Mouse (Mus musculus): ENCODE results near the gene Uqcrc1. TPM values are rescaled to one million over a fixed set of nuclear protein-coding genes. Genes with fewer than 3 reads are reported as not detected.

Uqcrc1 gene
- total RNA-seq, 1 experiment: 354 TPM

DNA sequence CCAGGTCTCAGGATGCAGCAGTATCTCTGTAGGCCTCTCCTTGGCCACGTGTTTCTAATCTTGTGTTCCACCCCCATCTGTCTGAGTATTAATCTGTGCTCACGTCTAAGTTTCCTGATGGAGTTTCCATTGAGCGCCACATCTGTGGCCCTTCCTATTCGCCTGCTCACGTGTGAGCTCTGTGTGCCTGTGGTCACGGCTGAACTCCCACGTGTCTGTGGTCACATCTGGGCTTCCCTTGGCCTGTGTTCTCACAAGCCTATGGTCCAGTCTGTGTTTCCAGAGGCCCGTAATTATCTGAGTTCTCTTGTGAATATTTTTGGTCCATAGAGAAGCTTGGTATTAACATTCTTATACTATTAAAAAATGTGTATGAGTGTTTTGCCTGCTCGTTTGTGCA is 40.0 kb downstream of the Uqcrc1 start:
- in situ Hi-C loops (cut with MboI; ENCODE audit: low sequenced_read_pairs in 2 of 2, unreplicated experiment in 2 of 2): no loop called here
- DNase-seq (ENCODE audit: low read depth, low spot score): no peak
- no peaks in the 10 kb centered on the region for H3K36me3 ChIP-seq (ENCODE audit: control insufficient read depth, insufficient read depth, low read length, poor library complexity, severe bottlenecking)
- TF ChIP-seq CHD2 (IDR thresholded peaks at IDR 0.05; ENCODE audit: low read depth, low read length): no peak
- TF ChIP-seq ZC3H11A (IDR thresholded peaks at IDR 0.05; ENCODE audit: borderline replicate concordance, low read depth, low read length): no peak
- TF ChIP-seq HCFC1 (IDR thresholded peaks at IDR 0.05; ENCODE audit: borderline replicate concordance, insufficient read depth, low read length): no peak
- TF ChIP-seq ZNF384 (IDR thresholded peaks at IDR 0.05; ENCODE audit: low read depth, low read length): no peak
- no peak for TF ChIP-seq MAFK (IDR thresholded peaks at IDR 0.05; ENCODE audit: insufficient read depth, low read depth, low read length)
- no peaks in the 10 kb centered on the region; a peak in 1 of 4 replicates for H3K4me1 ChIP-seq (ENCODE audit: control insufficient read depth in 2 of 2, insufficient read depth in 2 of 2, low read length in 2 of 2, poor library complexity in 1 of 2)
- H3K27ac ChIP-seq (ENCODE audit: insufficient read depth, low read depth, low read length, poor library complexity, severe bottlenecking): no peak overlapping the region
- H3K4me3 ChIP-seq (ENCODE audit: insufficient read depth in 1 of 2, low read depth in 1 of 2, low read length in 2 of 2, poor library complexity in 1 of 2, severe bottlenecking in 1 of 2): no peak overlapping the region
- no peak overlapping the region for H3K9ac ChIP-seq (ENCODE audit: insufficient read depth, low read depth, low read length, poor library complexity, severe bottlenecking)
- no peaks in the 10 kb centered on the region for H3K9me3 ChIP-seq (ENCODE audit: control insufficient read depth, insufficient read depth, low read depth, low read length)

DNA sequence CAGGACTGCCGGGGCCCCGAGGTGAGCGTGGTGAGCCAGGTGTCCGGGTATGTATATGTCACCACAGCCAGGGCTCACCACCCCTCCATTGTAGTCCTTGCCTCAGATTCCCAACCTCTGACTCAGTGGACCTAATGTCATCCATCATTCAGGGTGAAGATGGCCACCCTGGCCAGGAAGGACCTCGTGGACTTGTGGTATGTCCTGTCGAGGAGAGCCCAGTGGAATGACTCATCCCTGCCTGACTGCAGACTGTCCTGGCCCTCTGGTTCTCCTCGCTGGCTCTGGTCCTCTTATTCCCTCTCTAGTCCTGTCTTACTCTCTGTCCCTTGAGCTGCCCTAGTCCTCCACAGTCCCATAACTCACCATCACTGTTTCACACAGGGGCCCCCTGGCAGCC is 41.5 kb downstream of the Uqcrc1 start:
- Histone ChIP-seq H3K27ac (ENCODE audit: insufficient read depth, low read depth, low read length, poor library complexity, severe bottlenecking) (no peak overlapping the region), H3K36me3 (ENCODE audit: control insufficient read depth, insufficient read depth, low read length, poor library complexity, severe bottlenecking) (no peaks in the 10 kb centered on the region), H3K9ac (ENCODE audit: insufficient read depth, low read depth, low read length, poor library complexity, severe bottlenecking) (no peak overlapping the region), H3K4me3 (ENCODE audit: insufficient read depth in 1 of 2, low read depth in 1 of 2, low read length in 2 of 2, poor library complexity in 1 of 2, severe bottlenecking in 1 of 2) (no peak overlapping the region), H3K4me1 (ENCODE audit: control insufficient read depth in 2 of 2, insufficient read depth in 2 of 2, low read length in 2 of 2, poor library complexity in 1 of 2) (no peaks in the 10 kb centered on the region; a peak in 1 of 4 replicates), H3K9me3 (ENCODE audit: control insufficient read depth, insufficient read depth, low read depth, low read length) (no peaks in the 10 kb centered on the region)
- TF ChIP-seq ZC3H11A (IDR thresholded peaks at IDR 0.05; ENCODE audit: borderline replicate concordance, low read depth, low read length): no peak
- TF ChIP-seq HCFC1 (IDR thresholded peaks at IDR 0.05; ENCODE audit: borderline replicate concordance, insufficient read depth, low read length): no peak
- no peak for TF ChIP-seq CHD2 (IDR thresholded peaks at IDR 0.05; ENCODE audit: low read depth, low read length)
- TF ChIP-seq MAFK (IDR thresholded peaks at IDR 0.05; ENCODE audit: insufficient read depth, low read depth, low read length): no peak
- TF ChIP-seq ZNF384 (IDR thresholded peaks at IDR 0.05; ENCODE audit: low read depth, low read length): no peak
- in situ Hi-C loops (cut with MboI; ENCODE audit: low sequenced_read_pairs in 2 of 2, unreplicated experiment in 2 of 2): no loop called here
- no peak for DNase-seq (ENCODE audit: low read depth, low spot score)

DNA sequence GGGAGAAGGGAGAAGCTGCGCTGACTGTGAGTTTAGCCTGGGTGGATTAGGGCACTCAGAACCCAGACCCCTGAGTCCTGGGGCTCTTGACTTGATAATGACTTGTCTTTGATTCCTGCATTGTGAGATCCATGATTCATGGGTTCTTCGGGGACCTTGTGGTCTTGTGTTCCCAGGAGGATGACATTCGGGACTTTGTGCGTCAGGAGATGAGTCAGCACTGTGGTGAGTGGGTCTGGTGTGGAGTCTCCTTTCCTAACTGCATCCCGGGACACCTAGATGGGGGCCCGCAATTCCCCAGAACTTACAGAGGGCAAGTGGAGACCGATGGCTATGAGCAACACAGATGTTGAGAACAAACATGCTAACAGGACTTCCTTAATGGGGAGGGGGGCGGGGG is 46.1 kb downstream of the Uqcrc1 start:
- no peak for TF ChIP-seq CHD2 (IDR thresholded peaks at IDR 0.05; ENCODE audit: low read depth, low read length)
- no peak overlapping the region for H3K9ac ChIP-seq (ENCODE audit: insufficient read depth, low read depth, low read length, poor library complexity, severe bottlenecking)
- no peak overlapping the region for H3K27ac ChIP-seq (ENCODE audit: insufficient read depth, low read depth, low read length, poor library complexity, severe bottlenecking)
- H3K9me3 ChIP-seq (ENCODE audit: control insufficient read depth, insufficient read depth, low read depth, low read length): no peaks in the 10 kb centered on the region
- H3K4me3 ChIP-seq (ENCODE audit: insufficient read depth in 1 of 2, low read depth in 1 of 2, low read length in 2 of 2, poor library complexity in 1 of 2, severe bottlenecking in 1 of 2): no peak overlapping the region
- DNase-seq (ENCODE audit: low read depth, low spot score): no peak
- H3K4me1 ChIP-seq (ENCODE audit: control insufficient read depth in 2 of 2, insufficient read depth in 2 of 2, low read length in 2 of 2, poor library complexity in 1 of 2): peaks cover 0 to 2% of the 10 kb centered on the region in 2 experiments; a peak in 1 of 4 replicates
- H3K36me3 ChIP-seq (ENCODE audit: control insufficient read depth, insufficient read depth, low read length, poor library complexity, severe bottlenecking): no peaks in the 10 kb centered on the region
- in situ Hi-C loops (cut with MboI; ENCODE audit: low sequenced_read_pairs in 2 of 2, unreplicated experiment in 2 of 2): no loop called here

DNA sequence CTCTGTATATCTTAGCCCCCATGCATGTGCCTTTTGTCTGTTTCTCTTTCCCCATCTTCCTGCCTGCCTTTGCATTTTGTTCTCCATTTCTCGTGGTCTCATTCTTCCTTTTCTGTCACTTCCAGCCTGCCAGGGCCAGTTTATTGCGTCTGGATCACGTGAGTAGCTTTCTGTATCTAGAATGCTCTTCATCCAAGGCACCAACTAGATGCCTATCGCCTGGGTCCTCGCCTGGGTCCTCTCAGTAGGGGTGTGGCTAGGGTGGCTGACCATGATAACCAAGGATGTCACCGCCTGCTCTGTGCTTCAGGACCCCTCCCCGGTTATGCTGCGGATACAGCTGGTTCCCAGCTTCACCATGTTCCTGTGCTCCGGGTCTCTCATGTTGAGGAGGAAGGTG is 46.8 kb downstream of the Uqcrc1 start:
- no peaks in the 10 kb centered on the region for H3K9me3 ChIP-seq (ENCODE audit: control insufficient read depth, insufficient read depth, low read depth, low read length)
- H3K4me3 ChIP-seq (ENCODE audit: insufficient read depth in 1 of 2, low read depth in 1 of 2, low read length in 2 of 2, poor library complexity in 1 of 2, severe bottlenecking in 1 of 2): no peak overlapping the region
- peaks cover 3 to 9% of the 10 kb centered on the region in 2 experiments; a peak in 3 of 4 replicates for H3K4me1 ChIP-seq (ENCODE audit: control insufficient read depth in 2 of 2, insufficient read depth in 2 of 2, low read length in 2 of 2, poor library complexity in 1 of 2)
- no peak overlapping the region for H3K9ac ChIP-seq (ENCODE audit: insufficient read depth, low read depth, low read length, poor library complexity, severe bottlenecking)
- in situ Hi-C loops (cut with MboI; ENCODE audit: low sequenced_read_pairs in 2 of 2, unreplicated experiment in 2 of 2): no loop called here
- no peaks in the 10 kb centered on the region for H3K36me3 ChIP-seq (ENCODE audit: control insufficient read depth, insufficient read depth, low read length, poor library complexity, severe bottlenecking)
- TF ChIP-seq ZC3H11A (IDR thresholded peaks at IDR 0.05; ENCODE audit: borderline replicate concordance, low read depth, low read length) (no peak), CHD2 (IDR thresholded peaks at IDR 0.05; ENCODE audit: low read depth, low read length) (no peak), HCFC1 (IDR thresholded peaks at IDR 0.05; ENCODE audit: borderline replicate concordance, insufficient read depth, low read length) (no peak), ZNF384 (IDR thresholded peaks at IDR 0.05; ENCODE audit: low read depth, low read length) (no peak), MAFK (IDR thresholded peaks at IDR 0.05; ENCODE audit: insufficient read depth, low read depth, low read length) (no peak)
- H3K27ac ChIP-seq (ENCODE audit: insufficient read depth, low read depth, low read length, poor library complexity, severe bottlenecking): no peak overlapping the region
- no peak for DNase-seq (ENCODE audit: low read depth, low spot score)

DNA sequence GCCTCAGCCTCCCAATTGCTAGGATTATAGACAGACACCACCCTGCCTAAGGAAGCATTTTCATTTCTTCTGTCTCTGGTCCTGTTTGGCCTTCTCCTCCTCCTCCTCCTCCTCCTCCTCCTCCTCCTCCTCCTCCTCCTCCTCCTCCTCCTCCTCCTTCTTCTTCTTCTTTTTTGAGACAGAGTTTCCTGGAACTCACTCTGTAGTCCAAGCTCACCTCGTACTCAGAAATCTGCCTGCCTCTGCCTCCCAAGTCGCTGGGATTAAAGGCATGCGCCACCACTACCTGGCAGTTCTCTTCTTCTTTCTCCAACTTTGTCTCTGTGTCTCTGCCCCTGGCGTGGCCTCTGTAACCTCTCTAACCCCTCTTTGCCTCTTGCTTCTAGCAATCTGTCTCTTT is 49.3 kb downstream of the Uqcrc1 start, which contains the start of gene Ucn2:
TSS of gene Ucn2 (plus strand) at position 301 of the 400 bp plus-strand sequence.
- DNase-seq (ENCODE audit: low read depth, low spot score): no peak
- H3K9me3 ChIP-seq (ENCODE audit: control insufficient read depth, insufficient read depth, low read depth, low read length): no peaks in the 10 kb centered on the region
- no peak within 1 kb of the TSS for H3K9ac ChIP-seq (ENCODE audit: insufficient read depth, low read depth, low read length, poor library complexity, severe bottlenecking)
- H3K4me1 ChIP-seq (ENCODE audit: control insufficient read depth in 2 of 2, insufficient read depth in 2 of 2, low read length in 2 of 2, poor library complexity in 1 of 2): peaks cover 3 to 13% of the 10 kb centered on the region in 2 experiments; a peak in 3 of 4 replicates
- no peak within 1 kb of the TSS for H3K27ac ChIP-seq (ENCODE audit: insufficient read depth, low read depth, low read length, poor library complexity, severe bottlenecking)
- TF ChIP-seq ZNF384 (IDR thresholded peaks at IDR 0.05; ENCODE audit: low read depth, low read length) (no peak), CHD2 (IDR thresholded peaks at IDR 0.05; ENCODE audit: low read depth, low read length) (no peak), HCFC1 (IDR thresholded peaks at IDR 0.05; ENCODE audit: borderline replicate concordance, insufficient read depth, low read length) (no peak), ZC3H11A (IDR thresholded peaks at IDR 0.05; ENCODE audit: borderline replicate concordance, low read depth, low read length) (no peak), MAFK (IDR thresholded peaks at IDR 0.05; ENCODE audit: insufficient read depth, low read depth, low read length) (no peak)
- H3K36me3 ChIP-seq (ENCODE audit: control insufficient read depth, insufficient read depth, low read length, poor library complexity, severe bottlenecking): no peaks in the 10 kb centered on the region
- no peak within 1 kb of the TSS for H3K4me3 ChIP-seq (ENCODE audit: insufficient read depth in 1 of 2, low read depth in 1 of 2, low read length in 2 of 2, poor library complexity in 1 of 2, severe bottlenecking in 1 of 2)
- in situ Hi-C loops (cut with MboI; ENCODE audit: low sequenced_read_pairs in 2 of 2, unreplicated experiment in 2 of 2): no loop called here

All from ES-E14 (cell line).